Mouse (Mus musculus) thymus, postnatal 36 days (tissue): ENCODE measurements around the gene Nrap.
A peak's percentile ranks its signal among the peaks of the same experiment; 100 is the strongest.

ENCODE experiments used
- DNase-seq, 2 experiments: peaks; one replicate each; pipeline ENCODE4 v3.0.0; 2022; ENCODE audit warnings: mixed read lengths in 2 of 2

Nrap gene

DNA sequence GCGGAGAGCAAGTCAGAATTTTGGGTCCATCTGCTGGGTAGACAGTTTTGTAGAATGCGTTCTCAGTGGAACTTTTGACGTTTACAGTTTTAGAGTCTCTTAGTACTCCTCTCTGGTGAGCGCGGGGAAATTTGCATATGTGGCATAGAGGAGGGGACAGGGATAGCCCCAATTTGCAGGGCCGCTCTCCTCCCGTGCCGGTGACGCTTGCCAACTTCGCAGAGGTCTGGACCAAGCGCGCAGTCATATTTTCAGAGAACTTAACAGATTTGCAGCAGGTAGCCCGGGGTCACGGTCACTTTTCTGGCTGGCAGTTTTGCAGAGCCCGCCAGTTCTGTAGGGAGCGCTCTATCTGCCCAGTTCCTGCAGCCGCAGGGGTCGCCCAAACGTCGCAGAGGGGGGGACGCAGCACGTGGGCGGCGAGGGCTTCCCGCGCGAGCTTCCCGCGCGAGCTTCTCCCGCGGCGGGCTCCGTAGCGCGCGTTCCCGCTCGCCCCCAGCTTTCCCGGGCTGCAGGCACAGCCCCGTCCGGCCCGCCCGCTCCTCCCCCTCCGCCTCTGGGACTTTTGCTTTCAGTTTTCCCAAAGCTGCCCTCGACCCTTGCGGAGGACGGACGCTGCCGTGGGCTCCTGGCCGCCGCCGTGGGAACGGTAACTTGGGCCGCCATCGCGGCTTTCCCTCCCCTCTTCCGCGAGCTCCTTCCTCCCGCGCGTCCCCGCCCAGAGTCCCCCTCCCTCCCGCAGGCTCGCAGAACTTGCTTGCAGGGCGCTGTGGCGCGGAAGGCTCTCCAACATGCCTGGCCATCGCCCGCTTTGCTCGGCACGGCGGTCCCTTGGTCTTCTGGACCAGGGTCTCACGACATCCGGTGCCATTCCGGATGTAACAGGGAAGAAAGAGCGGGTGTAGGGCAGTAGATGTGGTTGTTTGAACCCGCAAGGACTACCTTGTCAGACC, 7.1 kb upstream of the Nrap start, which contains the start of gene Casp7:
TSS of gene Casp7 (plus strand) at position 461 of the 953 bp plus-strand sequence.
- peak; percentile 71 to 75 for DNase-seq

DNA sequence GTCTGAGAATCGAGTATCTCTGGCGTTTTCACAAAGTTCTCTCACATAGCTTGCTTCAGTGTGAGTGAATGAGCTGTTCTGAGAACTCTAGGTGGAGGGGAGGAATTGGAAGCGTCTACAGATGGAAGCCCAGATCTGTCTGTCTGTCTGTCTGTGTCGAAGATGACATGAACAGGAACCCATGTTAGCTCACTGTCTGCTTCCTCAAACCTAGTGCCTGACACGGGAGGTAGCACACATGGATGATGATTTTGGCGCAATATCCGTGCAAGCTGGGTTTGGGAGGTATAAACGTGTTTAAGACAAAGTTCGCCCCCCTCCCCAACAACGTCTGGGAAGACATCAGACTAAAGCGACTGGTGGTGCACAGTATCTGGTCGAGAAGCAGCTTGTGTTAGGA, 6.4 kb upstream of the Nrap start:
- DNase-seq: no peak

DNA sequence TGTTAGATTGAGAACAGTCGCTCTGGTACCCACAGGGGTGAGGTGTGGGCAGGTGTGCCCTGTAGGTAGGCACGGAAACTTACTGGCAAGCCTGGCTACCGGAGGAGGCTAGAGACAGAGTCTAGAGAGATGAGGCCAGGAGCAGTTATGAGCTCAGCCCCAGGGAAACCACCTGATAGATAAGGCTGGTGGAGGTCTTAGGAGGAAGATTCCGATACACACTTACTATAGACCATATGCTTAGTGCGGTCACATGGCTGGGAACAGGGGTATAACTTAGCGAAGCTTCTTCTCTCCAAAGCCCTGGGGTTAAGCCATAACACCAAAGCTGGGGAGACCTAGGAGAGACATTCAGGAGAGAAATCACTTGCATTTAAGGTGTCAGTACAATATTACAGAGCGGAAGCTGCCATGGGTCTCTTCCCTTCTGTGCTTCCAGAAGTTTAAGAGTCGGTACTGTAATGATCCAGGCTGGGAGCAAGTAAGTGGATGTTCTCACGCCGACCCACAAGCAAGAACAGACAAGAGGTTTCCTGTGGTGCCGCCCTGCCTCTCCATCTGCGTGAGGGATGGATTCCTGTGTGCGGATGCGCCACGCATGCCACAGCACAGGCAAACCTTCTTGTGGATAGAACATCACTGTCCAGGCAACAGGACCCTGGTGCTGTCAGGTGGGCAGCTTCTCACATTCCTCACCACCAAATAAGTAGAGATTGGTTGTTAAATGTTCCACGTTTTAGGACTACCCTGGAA, 5.5 kb upstream of the Nrap start:
- no peak for DNase-seq

DNA sequence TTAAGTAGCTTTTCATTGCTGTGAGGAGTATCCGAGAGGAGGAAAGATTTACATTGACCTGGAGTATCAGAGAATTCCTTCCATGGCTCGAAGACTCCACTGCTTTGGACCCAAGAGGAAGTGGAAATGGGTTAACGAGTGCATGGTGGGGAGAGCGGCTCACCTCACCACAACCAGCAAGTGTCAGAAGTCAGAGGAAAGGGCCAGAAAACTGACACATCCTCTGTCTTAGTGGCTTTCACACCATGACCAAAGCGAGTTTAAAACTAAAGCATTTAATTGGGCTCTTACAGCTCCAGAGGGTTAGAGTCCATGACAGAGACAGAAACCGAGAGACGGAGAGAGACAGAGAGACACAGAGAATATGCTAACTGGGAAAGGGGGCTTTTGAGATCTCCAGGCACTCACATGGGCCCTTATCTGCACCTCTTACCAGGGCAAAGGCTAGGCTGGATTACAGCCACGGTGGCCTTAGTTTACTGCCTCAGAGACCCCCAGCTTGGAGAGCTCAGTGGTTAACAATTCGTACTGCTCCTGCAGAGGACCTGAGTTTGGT, 3.6 kb upstream of the Nrap start:
- no peak for DNase-seq

DNA sequence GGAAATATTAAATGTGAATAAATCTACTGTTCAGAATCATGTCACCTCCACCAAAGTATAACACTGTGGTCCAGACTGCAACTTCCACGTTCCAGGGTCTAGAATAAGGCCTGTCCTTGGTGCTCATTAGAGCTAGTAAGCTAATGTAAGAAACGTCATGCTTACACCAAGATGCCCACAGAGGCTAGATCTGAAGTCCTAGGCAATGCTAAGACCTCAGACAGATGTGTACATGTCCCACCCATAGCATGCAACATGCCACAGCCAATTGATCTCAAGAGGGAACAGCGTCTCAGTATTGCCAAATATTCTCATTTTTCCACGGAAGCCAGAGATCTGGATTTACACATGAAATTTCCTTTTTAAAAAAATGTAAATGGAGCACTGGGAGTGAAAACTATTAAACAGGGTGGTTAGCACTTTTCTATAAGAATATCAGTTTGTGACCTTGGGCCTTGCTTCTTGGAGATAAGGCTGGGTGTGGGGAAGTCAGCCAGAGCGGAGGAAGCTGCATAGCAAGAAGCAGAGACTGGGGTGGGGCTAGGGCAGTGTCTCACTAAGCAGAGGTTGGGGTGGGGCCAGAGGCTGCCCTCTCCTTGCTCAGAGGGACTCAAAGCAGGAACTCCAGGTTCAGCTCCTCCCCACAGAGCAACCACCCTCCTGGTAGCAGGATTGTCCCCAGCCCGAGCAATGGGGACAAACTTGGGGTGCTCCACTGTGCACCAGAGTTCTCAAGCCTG, 1.6 kb upstream of the Nrap start:
- peak; percentile 27 to 54 for DNase-seq

DNA sequence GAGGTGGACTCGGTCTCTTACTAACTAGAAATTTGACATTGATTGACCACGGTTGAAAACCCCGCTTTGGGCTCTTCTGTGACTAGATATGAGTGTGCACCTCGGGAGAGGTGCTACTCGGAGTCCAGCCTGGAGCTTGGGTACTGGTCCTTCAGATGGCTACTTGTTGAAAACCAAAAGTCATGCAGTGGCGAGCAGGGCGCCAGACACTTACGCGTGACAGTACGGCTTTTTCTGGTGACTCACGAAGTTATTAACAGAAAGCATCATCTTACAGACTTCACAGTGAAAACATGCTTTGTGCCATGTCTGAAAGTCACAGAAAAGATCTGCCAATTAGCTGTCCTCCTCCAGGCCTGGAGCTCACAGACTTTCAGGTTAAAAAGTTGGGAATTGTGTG, 661 bp downstream of the Nrap start:
- DNase-seq: no peak

DNA sequence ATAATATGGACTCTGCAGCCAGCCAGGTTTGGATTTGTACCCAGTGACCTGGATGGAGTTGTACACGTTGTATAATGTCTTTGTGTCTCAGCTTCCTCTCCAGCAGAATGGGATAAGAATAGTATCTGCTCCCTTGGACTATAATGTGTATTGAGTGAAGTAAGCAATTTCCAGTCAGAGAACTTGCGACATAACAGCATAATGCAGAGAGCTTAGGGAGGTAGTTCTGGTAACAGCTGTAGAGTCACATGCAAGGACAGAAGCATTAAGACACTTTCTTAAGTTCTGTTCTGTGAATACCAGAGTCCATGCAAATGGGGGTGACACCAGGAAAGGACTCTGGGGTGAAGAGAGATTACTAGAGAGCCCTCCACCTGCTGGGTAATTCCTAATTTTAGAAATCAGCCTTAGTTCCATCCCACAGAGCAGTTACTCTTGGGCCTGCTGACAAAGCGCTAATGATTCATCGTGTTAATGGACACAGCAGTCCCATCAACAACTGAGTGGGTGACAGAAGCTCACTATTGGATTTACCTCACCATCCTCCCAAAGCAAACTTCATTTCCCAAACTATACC, 2.0 kb downstream of the Nrap start:
- no peak for DNase-seq

DNA sequence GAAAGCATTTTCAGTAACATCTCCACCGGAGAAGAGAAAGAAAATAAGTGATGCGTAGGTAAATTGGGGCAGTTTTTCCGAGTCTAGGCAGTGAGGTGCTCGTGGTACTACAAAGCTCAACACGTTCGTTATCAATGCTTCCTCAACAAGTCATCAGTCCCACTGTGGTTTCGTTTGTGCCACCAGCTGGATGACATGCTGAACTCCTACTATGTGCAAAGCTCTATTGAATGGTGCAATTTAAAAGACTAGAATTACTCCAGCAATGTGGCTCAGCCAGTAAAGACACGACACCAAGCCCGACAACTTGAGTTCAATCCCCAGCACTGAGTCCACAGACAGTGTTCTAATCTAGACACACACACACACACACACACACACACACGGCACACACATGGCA, 3.7 kb downstream of the Nrap start:
- no peak for DNase-seq

DNA sequence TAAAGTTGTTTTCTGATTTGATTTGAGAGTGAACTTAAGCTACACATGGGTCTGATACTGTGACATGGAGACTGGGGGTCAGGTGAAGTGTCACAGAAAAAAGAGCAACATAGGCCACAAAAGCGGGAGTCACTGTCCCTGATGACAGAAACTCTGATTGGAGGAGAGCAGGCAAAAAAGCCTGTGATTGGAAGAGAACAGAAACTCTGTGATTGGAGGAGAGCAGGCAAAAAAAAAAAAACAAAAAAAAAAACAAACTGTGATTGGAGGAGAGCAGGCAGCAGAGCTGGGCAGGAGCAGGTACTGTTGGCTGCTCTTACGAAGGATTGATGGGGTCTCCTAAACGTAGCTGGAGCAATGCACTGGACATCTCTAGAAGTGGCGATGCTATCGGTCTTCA, 4.3 kb downstream of the Nrap start:
- DNase-seq: no peak

DNA sequence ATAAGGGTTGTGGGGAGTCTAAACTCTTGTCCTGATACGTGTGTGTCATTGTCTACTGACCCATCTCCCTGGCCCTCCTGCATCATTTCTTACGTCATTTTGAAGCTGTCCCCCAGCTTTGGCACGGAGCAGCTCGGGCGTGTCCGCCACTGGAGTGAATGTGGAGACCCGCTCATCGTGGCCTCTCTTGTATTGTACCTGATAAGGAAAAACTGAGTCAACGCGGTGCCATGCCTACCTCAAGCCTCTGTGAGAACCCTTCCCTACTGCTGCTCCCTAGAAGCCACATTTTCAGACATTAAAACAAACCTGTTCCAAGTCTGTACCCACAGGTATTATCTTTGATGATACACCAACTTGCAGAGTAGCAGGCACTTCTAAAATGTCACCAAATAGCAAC, 8.4 kb downstream of the Nrap start:
- no peak for DNase-seq

DNA sequence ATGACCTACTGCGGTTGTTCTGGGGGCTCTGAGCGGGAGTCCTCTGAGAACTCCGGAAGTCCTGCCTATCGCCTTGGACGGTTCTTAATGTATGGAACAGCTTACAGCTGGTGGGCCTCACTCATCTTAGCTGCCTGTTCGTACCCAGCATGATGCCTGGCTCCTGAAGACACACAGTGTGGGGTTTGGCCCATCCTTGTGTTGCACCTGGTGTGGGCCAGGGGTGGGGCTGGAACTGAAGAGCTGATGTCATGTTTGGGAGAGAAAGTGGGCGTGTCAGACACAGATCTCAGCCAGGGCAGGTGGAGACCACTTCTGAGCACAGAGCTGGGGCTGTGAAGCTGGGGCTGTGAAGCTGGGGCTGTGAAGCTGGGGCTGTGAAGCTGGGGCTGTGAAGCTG, 9.5 kb downstream of the Nrap start:
- peak; percentile 70 to 87 for DNase-seq

DNA sequence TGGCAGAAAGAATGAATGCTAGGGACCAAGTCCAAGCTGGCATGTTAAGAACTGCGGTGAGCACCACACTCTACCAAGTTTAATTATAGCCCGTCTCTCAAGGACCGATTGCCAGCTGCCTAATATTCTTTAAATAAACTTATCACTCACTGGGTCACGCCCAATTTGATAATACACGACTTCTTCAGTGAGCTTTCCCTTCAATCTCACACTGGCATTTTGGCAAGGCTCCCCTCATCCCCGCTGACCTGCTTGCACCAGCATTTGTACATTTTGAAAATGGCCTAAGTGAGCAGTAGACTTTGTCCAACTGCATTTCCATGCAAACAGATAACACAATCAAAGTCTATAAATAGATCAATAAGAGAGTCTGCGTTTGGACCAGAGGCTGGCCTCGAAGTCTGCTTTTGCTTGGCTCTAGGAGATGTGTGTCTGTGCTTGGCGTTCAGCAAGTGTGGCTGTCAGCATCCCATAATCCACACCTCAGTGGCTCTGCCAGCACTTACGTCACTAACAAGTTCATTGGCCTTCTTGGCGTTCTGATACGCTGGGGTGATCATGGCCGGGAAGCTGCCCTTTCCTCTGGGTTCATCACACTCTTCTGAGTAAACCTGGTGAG, 11.2 kb downstream of the Nrap start:
- no peak for DNase-seq

DNA sequence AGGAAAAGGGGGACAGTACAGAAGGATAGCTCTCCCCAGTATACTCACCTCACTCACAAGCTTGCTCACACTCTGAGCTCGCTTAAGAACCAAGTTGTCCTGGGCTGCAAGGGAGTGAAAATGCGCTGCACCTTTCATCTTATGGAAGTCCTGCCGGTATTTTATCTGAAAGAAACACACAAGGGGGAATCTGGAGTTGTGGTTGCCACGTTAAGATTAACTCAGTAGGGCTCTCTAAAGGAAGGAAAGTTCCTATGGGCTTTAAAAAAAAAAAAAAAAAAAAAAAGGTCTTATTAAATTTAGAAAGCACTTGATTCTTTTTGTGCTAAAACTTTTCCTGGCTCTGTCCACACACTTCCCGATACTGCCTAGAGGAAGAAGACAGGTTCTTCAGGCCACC, 11.8 kb downstream of the Nrap start:
- no peak for DNase-seq

DNA sequence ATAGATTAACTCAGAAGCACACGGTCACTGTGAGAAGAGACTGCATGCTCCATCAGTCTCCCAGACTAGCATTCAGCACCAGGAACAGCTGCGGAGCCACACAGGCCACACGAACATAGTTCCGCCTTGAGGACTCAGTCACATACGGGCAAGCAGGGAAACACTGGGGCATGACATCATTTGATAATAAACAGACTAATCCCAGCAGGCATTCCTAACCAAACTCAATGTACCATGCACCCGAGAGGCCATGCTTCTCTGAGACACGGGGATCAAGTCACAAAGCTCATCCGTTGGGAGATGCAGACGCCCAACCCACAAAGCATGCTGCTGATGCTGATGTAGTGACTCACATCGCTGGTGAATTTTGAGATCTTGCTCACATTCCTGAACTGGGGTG, 15.8 kb downstream of the Nrap start:
- no peak for DNase-seq

DNA sequence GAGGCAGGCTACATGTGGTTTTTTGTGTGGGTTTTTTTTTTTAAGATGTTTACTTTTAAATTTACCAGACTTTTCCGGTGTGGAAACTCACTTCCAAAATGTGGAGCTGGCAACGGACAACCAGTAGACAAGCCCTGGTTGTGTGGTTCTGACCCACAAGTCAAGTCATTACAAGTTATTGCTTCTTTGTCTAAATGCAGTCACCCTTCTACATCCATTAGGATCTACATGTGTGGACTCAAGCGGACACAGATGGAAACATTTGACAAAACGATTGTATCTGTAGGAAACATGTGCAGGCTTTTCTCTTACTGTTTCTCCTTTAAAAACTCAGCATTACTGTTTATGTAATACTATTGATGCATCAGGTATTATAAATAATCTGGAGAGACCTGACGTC, 16.6 kb downstream of the Nrap start:
- no peak for DNase-seq

DNA sequence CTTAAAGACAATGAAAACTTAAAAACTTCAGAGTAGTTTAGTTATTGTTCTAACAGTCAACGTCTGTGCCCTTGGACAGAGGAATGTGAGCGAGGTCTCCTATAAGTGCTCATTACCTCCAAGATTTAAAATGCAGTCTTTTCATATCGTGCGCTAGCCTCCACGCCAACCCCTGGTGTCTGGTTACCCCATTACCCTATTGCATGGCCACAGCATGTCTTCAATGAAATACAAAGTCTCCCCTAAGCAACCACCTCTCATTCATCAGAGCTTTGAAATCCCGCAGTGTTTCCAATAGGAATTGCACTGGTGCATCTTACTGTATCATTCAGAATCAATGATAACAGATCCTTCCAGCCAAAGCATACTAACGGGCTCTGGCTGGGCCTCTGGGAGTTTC, 17.6 kb downstream of the Nrap start:
- DNase-seq: no peak

DNA sequence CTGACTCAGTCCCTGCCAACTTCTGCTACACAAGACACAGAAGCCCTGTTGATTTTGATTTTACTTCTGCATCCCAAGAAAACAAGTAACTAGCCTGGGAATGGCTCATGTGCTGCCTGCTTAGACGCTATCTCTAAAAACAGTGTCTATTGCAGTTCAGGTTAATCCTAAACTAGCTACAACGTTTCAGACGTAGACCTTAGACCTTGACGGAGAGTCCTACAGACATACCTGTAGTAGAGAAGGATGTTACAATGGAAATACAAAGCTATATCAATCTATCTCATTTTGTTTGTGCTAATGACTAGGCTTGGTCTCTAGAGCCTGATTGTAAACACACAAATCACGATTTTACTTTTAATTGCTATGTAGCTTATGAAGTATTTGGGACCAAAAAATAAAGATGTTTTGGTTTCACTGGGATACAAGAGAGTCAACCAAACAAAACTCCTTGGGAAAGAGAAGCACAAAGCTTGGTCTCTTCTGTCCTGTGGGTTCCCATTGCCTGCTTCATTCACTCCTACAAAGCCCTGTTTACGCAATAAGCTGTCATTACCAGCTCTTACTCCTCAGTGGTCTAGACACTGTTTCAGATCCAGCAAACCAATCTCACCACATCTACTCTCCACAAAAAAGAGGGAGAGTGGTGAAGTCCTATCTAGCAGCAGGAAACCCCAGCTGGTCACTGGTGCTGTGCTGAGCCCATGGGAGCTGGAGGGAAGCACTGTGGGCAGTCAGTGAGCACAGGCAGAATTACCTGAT, 19.3 kb downstream of the Nrap start:
- no peak for DNase-seq

DNA sequence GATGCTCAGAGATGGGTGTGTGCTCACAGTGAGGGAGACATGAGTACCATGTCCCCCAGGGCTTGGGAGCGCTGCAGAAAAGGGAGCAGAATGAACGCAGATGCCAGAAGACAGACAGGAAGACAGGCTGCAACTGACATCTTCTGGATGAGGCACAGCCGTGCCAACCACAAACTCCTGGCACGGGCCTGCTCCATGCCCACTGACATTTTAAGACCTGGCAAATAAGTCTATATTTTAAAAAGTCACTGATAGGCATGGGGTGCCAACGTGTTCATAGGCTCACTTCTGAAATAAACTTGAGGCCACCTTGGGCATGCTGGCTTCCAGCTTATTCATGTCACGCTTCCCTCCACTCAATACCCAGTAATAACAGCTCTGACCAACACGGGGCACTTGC, 20.9 kb downstream of the Nrap start:
- peak; percentile 27 to 48 for DNase-seq

DNA sequence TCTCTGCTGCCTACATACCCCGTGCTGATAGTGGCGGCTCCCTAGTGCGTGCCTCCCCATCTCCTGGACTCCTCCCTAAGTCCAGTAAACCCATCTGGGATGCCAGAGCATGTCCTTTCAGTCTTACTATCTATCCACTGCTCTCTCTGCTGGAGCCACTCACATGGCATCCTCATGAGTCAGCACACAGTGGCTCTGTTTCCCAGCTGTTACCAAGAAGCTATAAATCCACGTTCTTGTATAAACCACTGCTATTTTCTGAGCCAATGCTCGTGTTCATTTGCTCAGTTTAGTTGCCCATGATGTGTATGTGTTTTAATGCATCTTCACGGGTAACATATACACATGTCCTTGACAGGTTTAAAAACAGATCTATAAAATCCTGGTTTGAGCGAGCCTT, 22.1 kb downstream of the Nrap start:
- no peak for DNase-seq

DNA sequence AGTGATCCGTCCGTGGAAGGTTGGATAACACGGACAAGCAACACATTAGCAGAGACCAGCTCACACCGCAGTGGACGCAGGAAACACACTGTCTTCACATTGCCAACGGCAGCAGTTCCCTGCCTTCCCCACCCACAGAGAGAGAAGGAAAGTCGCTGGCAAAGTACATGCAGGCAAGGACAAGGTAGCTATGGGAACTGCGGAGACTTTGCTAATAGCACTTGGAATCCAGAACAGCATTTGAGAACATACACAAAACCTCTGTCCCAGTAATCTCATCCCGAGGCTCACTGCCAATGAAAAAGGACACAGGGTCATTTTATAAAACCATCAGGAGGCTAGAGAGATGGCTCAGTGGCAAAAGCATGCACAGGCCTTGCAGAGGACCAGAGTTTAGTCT, 23.2 kb downstream of the Nrap start:
- no peak for DNase-seq

DNA sequence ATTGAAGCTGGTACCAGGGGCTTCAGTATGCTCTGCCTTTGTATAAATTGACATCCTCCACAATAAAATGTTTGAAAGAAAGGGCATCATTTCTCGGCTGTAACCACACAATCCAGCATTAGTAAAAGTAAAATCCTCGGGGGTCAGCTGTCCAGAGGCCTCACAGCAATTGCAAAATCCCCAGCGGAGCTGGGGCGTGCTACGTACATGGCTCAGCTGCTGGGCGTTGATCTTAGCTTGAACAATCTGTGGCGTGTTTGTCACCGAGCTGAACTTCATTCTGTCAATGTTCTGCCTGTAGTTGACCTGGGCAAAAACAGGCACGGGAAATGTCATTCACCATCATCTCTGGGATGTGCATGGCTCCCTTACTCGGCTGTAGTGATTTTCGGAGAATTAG, 23.7 kb downstream of the Nrap start:
- DNase-seq: no peak
